21 mouse cellular contexts compared by ENCODE assay signal in genomic region chr8:93958402-93958801, GRCm38 (mm10). TPM values are rescaled to one million over a fixed set of nuclear protein-coding genes. Genes with fewer than 3 reads are reported as not detected.
DNase-seq lines count a peak whose midpoint lies in the region; ATAC-seq and TF ChIP-seq lines count a peak whose summit lies in the region.
"Had no signal": no experiment of that assay in that cellular context is flagged by ENCODE, and none has a peak within 500 bp of the region (broad histone marks: within the 10 kb centered on the region; RNA-seq: fewer than 3 reads in every experiment).

No protein-coding gene starts in this region.

- no peak overlapping the region for H3K27ac ChIP-seq in heart, adult 2 months
- no peak overlapping the region for H3K27ac ChIP-seq in heart, embryonic 10.5 days
- no peak overlapping the region for H3K27ac ChIP-seq in midbrain, embryonic 16.5 days (ENCODE audit: low read length)
- H3K27ac ChIP-seq in midbrain, embryonic 14.5 days (replicated peaks; ENCODE audit: low read depth, low read length): no peak overlapping the region
- H3K27ac ChIP-seq: embryonic facial prominence, embryonic 10.5 days; heart, embryonic 15.5 days; left cerebral cortex, adult 2 months; limb, embryonic 10.5 days; liver, embryonic 13.5 days; lung, embryonic 15.5 days; macrophage; midbrain, embryonic 12.5 days had no signal

- H3K9me3 ChIP-seq in heart, embryonic 10.5 days: no peaks in the 10 kb centered on the region
- no peaks in the 10 kb centered on the region for H3K9me3 ChIP-seq in midbrain, embryonic 16.5 days (replicated peaks; ENCODE audit: control insufficient read depth, low read length, poor library complexity, severe bottlenecking)
- H3K9me3 ChIP-seq in midbrain, embryonic 14.5 days (ENCODE audit: control insufficient read depth, low read length): no peaks in the 10 kb centered on the region
- H3K9me3 ChIP-seq: embryonic facial prominence, embryonic 10.5 days; G1E; heart, embryonic 15.5 days; limb, embryonic 10.5 days; liver, embryonic 13.5 days; lung, embryonic 15.5 days; midbrain, embryonic 12.5 days had no signal

- TF ChIP-seq CTCF in heart, adult 2 months (IDR thresholded peaks at IDR 0.05): 0 out of 2 replicates have a peak, but pooled peaks have one; percentile 14

- WGBS in heart, adult 2 months: 78% methylated on average over 9 of the region's 9 CpGs
- WGBS in heart, embryonic 10.5 days: 86% methylated on average over 9 of the region's 9 CpGs
- WGBS in midbrain, embryonic 16.5 days: 90% methylated on average over 9 of the region's 9 CpGs
- whole genome bisulfite sequencing in midbrain, embryonic 14.5 days: 88% methylated on average over 9 of the region's 9 CpGs

- no peak for DNase-seq in cerebellum, adult 18-20 months
- peak in 1 of 2 experiments; percentile 38 for DNase-seq in heart, adult 2 months
- DNase-seq in heart, embryonic 10.5 days (ENCODE audit: low spot score): no peak
- peak; percentile 33 for DNase-seq in kidney, adult 18-20 months
- no peak for DNase-seq in kidney, postnatal 4 days
- DNase-seq in midbrain, embryonic 14.5 days: no peak
- DNase-seq: cerebellum, postnatal 36 days; gastrocnemius, postnatal 25 days; liver, embryonic 13.5 days; thymus, postnatal 4 days had no signal

- H3K4me1 ChIP-seq in heart, adult 2 months (ENCODE audit: control insufficient read depth, insufficient read depth, low read length): peaks cover 2% of the 10 kb centered on the region; the same call in 1 of the 2 replicates
- H3K4me1 ChIP-seq in heart, embryonic 10.5 days: peaks cover 8% of the 10 kb centered on the region; the same call in 1 of the 2 replicates
- no peaks in the 10 kb centered on the region for H3K4me1 ChIP-seq in midbrain, embryonic 16.5 days (ENCODE audit: control insufficient read depth, insufficient read depth, low read length)
- no peaks in the 10 kb centered on the region for H3K4me1 ChIP-seq in midbrain, embryonic 14.5 days (ENCODE audit: control insufficient read depth, insufficient read depth, low read length)
- H3K4me1 ChIP-seq: embryonic facial prominence, embryonic 10.5 days; heart, embryonic 15.5 days; limb, embryonic 10.5 days; liver, embryonic 13.5 days; lung, embryonic 15.5 days; midbrain, embryonic 12.5 days had no signal

- H3K27me3 ChIP-seq in heart, adult 2 months (ENCODE audit: control insufficient read depth, insufficient read depth, low read length): no peaks in the 10 kb centered on the region
- no peaks in the 10 kb centered on the region for H3K27me3 ChIP-seq in heart, embryonic 10.5 days (ENCODE audit: insufficient read depth, poor library complexity, severe bottlenecking)
- H3K27me3 ChIP-seq in midbrain, embryonic 16.5 days (ENCODE audit: control insufficient read depth, insufficient read depth, low read depth, low read length): no peaks in the 10 kb centered on the region
- H3K27me3 ChIP-seq in midbrain, embryonic 14.5 days (ENCODE audit: control insufficient read depth, insufficient read depth, low read length): no peaks in the 10 kb centered on the region
- H3K27me3 ChIP-seq: heart, embryonic 15.5 days; liver, embryonic 13.5 days; lung, embryonic 15.5 days; midbrain, embryonic 12.5 days had no signal

- H3K79me2 ChIP-seq in heart, adult 2 months (replicated peaks; ENCODE audit: control insufficient read depth, insufficient read depth, low read length): no peaks in the 10 kb centered on the region

- no peak for TF ChIP-seq EP300 in heart, adult 2 months (IDR thresholded peaks at IDR 0.05; ENCODE audit: insufficient read depth, low read depth, low read length)

- H3K9ac ChIP-seq in heart, adult 2 months (ENCODE audit: low read depth, low read length): no peak overlapping the region
- no peak overlapping the region for H3K9ac ChIP-seq in midbrain, embryonic 16.5 days (ENCODE audit: low read depth, low read length)
- H3K9ac ChIP-seq in midbrain, embryonic 14.5 days (replicated peaks; ENCODE audit: low read length): no peak overlapping the region
- H3K9ac ChIP-seq: heart, embryonic 15.5 days; liver, embryonic 13.5 days; lung, embryonic 15.5 days; midbrain, embryonic 12.5 days had no signal

- H3K4me3 ChIP-seq in heart, adult 2 months: no peak overlapping the region
- H3K4me3 ChIP-seq in heart, embryonic 10.5 days: no peak overlapping the region
- H3K4me3 ChIP-seq in midbrain, embryonic 16.5 days (ENCODE audit: low read depth, low read length): no peak overlapping the region
- no peak overlapping the region for H3K4me3 ChIP-seq in midbrain, embryonic 14.5 days (replicated peaks; ENCODE audit: low read depth, low read length)
- H3K4me3 ChIP-seq: embryonic facial prominence, embryonic 10.5 days; heart, embryonic 15.5 days; left cerebral cortex, adult 2 months; limb, embryonic 10.5 days; liver, embryonic 13.5 days; lung, embryonic 15.5 days; midbrain, embryonic 12.5 days had no signal

- no peaks in the 10 kb centered on the region for H3K36me3 ChIP-seq in heart, adult 2 months (ENCODE audit: control insufficient read depth, insufficient read depth, low read length)
- peaks cover 12% of the 10 kb centered on the region; the same call in 1 of the 2 replicates for H3K36me3 ChIP-seq in heart, embryonic 10.5 days
- peaks cover 46% of the 10 kb centered on the region for H3K36me3 ChIP-seq in midbrain, embryonic 16.5 days (ENCODE audit: control insufficient read depth, insufficient read depth, low read length)
- peaks cover 83% of the 10 kb centered on the region for H3K36me3 ChIP-seq in midbrain, embryonic 14.5 days (ENCODE audit: control insufficient read depth, insufficient read depth, low read length)
- H3K36me3 ChIP-seq: G1E; limb, embryonic 10.5 days; liver, embryonic 13.5 days; lung, embryonic 15.5 days had no signal

- 0 out of 2 replicates have a peak, but pooled peaks have one; percentile 7 for ATAC-seq in cerebellum, adult (ENCODE audit: insufficient number of reproducible peaks, low FRiP score, low TSS enrichment)
- 0 out of 2 replicates have a peak, but pooled peaks have one; percentile 15 for ATAC-seq in midbrain, embryonic 16.5 days
- ATAC-seq in midbrain, embryonic 14.5 days (ENCODE audit: low FRiP score, low TSS enrichment): no peak
- ATAC-seq: CD4-positive, CD25-positive, alpha-beta regulatory T cell, adult 4 months had no signal

- H3K4me2 ChIP-seq in midbrain, embryonic 16.5 days (ENCODE audit: low read length): no peak overlapping the region
- H3K4me2 ChIP-seq in midbrain, embryonic 14.5 days (ENCODE audit: low read length): no peak overlapping the region
- H3K4me2 ChIP-seq: heart, embryonic 15.5 days; liver, embryonic 13.5 days; lung, embryonic 15.5 days; midbrain, embryonic 12.5 days had no signal

- no peak for TF ChIP-seq POLR2A in heart, adult 2 months (IDR thresholded peaks at IDR 0.05; ENCODE audit: insufficient read depth, low read depth, low read length)

- intact Hi-C loops in heart, adult 2 months (cut with DNase I): no loop called here

RNA-seq across cellular contexts. Expression of gene Amfr, which starts 54.2 kb away (rescaled TPM):
- 100 to 1,000 TPM; 115 to 140 TPM for total RNA-seq in heart, adult 2 months (2021)
- polyA plus RNA-seq in heart, adult 2 months (2012; rRNA removed): 127 and 155 TPM in 2 replicates
- polyA plus RNA-seq in heart, embryonic 10.5 days (2016; fragmentation: Nextera tagmentation; extraction: Ambion mirVana): 52.1 and 57.9 TPM in 2 replicates
- polyA plus RNA-seq in midbrain, embryonic 16.5 days (2015; fragmentation: Nextera tagmentation; extraction: Ambion mirVana): 61.2 and 67.5 TPM in 2 replicates
- polyA plus RNA-seq in midbrain, embryonic 14.5 days (2014; fragmentation: Nextera tagmentation; extraction: Ambion mirVana): 65.0 and 81.6 TPM in 2 replicates
